Mouse (Mus musculus) liver, embryonic 15.5 days (tissue): Measurements from ENCODE around the gene Kif13a. TPM values are rescaled to one million over a fixed set of nuclear protein-coding genes. Genes with fewer than 3 reads are reported as not detected.

Experiments
- ATAC-seq: fragments of 200-750 bp; cut with Nextera tagmentation; 2 replicates; pipeline ENCODE4 v1.8.0; 2017; ENCODE audit warnings: moderate number of reproducible peaks, mild to moderate bottlenecking, moderate library complexity; ENCODE audit not compliant: insufficient read depth
- H3K27ac ChIP-seq: fragments of 300-500 bp; sonication (generic); replicated peaks from 2 replicates; pipeline ENCODE4 v1.5.1; 2015; ENCODE audit warnings: mild to moderate bottlenecking, inconsistent platforms
- H3K27me3 ChIP-seq: fragments of 300-500 bp; sonication (generic); 2 replicates; pipeline ENCODE4 v1.6.1; 2015; ENCODE audit warnings: mild to moderate bottlenecking, inconsistent platforms
- H3K36me3 ChIP-seq: fragments of 300-500 bp; sonication (generic); replicated peaks from 2 replicates; pipeline ENCODE4 v1.6.1; 2015; ENCODE audit warnings: moderate library complexity, mild to moderate bottlenecking, inconsistent platforms
- H3K4me1 ChIP-seq: fragments of 300-500 bp; sonication (generic); replicated peaks from 2 replicates; pipeline ENCODE4 v1.6.1; 2015; ENCODE audit warnings: inconsistent platforms
- H3K4me2 ChIP-seq: fragments of 300-500 bp; sonication (generic); 2 replicates; pipeline ENCODE4 v1.6.1; 2015; ENCODE audit warnings: moderate library complexity, mild to moderate bottlenecking, inconsistent platforms
- H3K4me3 ChIP-seq: fragments of 300-500 bp; sonication (generic); replicated peaks from 2 replicates; pipeline ENCODE4 v1.5.1; 2015; ENCODE audit warnings: mild to moderate bottlenecking, inconsistent platforms
- H3K9ac ChIP-seq: fragments of 300-500 bp; sonication (generic); 2 replicates; pipeline ENCODE4 v1.6.1; 2015; ENCODE audit warnings: moderate library complexity, mild to moderate bottlenecking, inconsistent platforms
- H3K9me3 ChIP-seq: fragments of 300-500 bp; sonication (generic); replicated peaks from 2 replicates; pipeline ENCODE4 v1.6.1; 2016; ENCODE audit warnings: inconsistent platforms
- WGBS: fragments of 180-500 bp; shearing (Covaris S2); methylation state at CpG from one replicate; pipeline ENCODE4 v1.1.7; 2015; ENCODE audit warnings: mixed read lengths; ENCODE audit not compliant: insufficient replicate concordance; 5-methylcytosine and 5-hydroxymethylcytosine counted together
- polyA plus RNA-seq: library from polyadenylated mRNA; unstranded; fragments of >200 nt; fragmentation: Nextera tagmentation; extraction: Ambion mirVana; gene quantifications from 2 replicates; pipeline ENCODE4 v1.2.1, GENCODE M21; 2015

Gene Kif13a
- polyA plus RNA-seq, 1 experiment from 2014 or later, result 4.1 TPM

- 83% methylated on average over 12 of the region's 12 CpGs for WGBS
- no peaks in the 10 kb centered on the region for H3K4me1 ChIP-seq
- no peak overlapping the region for H3K9ac ChIP-seq
- no peak overlapping the region for H3K4me3 ChIP-seq
- H3K9me3 ChIP-seq, result no peaks in the 10 kb centered on the region
- H3K36me3 ChIP-seq, result peaks cover 4% of the 10 kb centered on the region; the same call in 1 of the 2 replicates
- H3K4me2 ChIP-seq, result no peak overlapping the region
- no peaks in the 10 kb centered on the region for H3K27me3 ChIP-seq
- ATAC-seq, result no peak
- no peak overlapping the region for H3K27ac ChIP-seq
Observed at GRCm38 (mm10) chr13:46810098-46810497, 119.6 kb downstream of the Kif13a start.

- Histone ChIP-seq H3K9me3 (no peaks in the 10 kb centered on the region), H3K9ac (no peak overlapping the region), H3K27me3 (no peaks in the 10 kb centered on the region), H3K4me3 (no peak overlapping the region), H3K4me2 (no peak overlapping the region), H3K4me1 (no peaks in the 10 kb centered on the region), H3K36me3 (0 out of 2 replicates have a peak, but pooled peaks cover 4% of the 10 kb centered on the region), H3K27ac (no peak overlapping the region)
- ATAC-seq, result no peak
- WGBS, result 76% methylated on average over 11 of the region's 11 CpGs
Observed at GRCm38 (mm10) chr13:46807901-46808300, 121.8 kb downstream of the Kif13a start.

- WGBS, result 82% methylated on average over 13 of the region's 13 CpGs
- no peaks in the 10 kb centered on the region for H3K4me1 ChIP-seq
- ATAC-seq, result no peak
- peaks cover 9% of the 10 kb centered on the region; the same call in 1 of the 2 replicates for H3K36me3 ChIP-seq
- H3K4me3 ChIP-seq, result no peak overlapping the region
- H3K27me3 ChIP-seq, result no peaks in the 10 kb centered on the region
- H3K4me2 ChIP-seq, result no peak overlapping the region
- H3K9me3 ChIP-seq, result no peaks in the 10 kb centered on the region
- no peak overlapping the region for H3K27ac ChIP-seq
- H3K9ac ChIP-seq, result no peak overlapping the region
Observed at GRCm38 (mm10) chr13:46801196-46801595, 128.5 kb downstream of the Kif13a start.

- WGBS, result 27% methylated on average over 4 of the region's 4 CpGs
- no peaks in the 10 kb centered on the region for H3K4me1 ChIP-seq
Observed at GRCm38 (mm10) chr13:46798156-46798555, 131.5 kb downstream of the Kif13a start.

GRCm38 (mm10) chr13:46796381-46796780 lies 133.3 kb downstream of the Kif13a start:
- H3K27me3 ChIP-seq, result no peaks in the 10 kb centered on the region
- no peak for ATAC-seq
- 81% methylated on average over 1 of the region's 1 CpGs for WGBS

More at GRCm38 (mm10) chr13:46798156-46798555, 131.5 kb downstream of the Kif13a start:
- Histone ChIP-seq H3K9ac (no peak overlapping the region), H3K4me3 (no peak overlapping the region), H3K27ac (no peak overlapping the region), H3K27me3 (no peaks in the 10 kb centered on the region), H3K36me3 (peaks cover 14% of the 10 kb centered on the region), H3K9me3 (no peaks in the 10 kb centered on the region), H3K4me2 (no peak overlapping the region)
- no peak for ATAC-seq

GRCm38 (mm10) chr13:46793824-46794223 lies 135.8 kb downstream of the Kif13a start:
- Histone ChIP-seq H3K27ac (no peak overlapping the region), H3K4me1 (no peaks in the 10 kb centered on the region), H3K27me3 (no peaks in the 10 kb centered on the region), H3K9ac (no peak overlapping the region), H3K36me3 (peaks cover 13% of the 10 kb centered on the region), H3K9me3 (no peaks in the 10 kb centered on the region), H3K4me2 (no peak overlapping the region), H3K4me3 (no peak overlapping the region)
- 86% methylated on average over 13 of the region's 13 CpGs for WGBS
- no peak for ATAC-seq

More at GRCm38 (mm10) chr13:46796381-46796780, 133.3 kb downstream of the Kif13a start:
- H3K9ac ChIP-seq, result no peak overlapping the region
- no peaks in the 10 kb centered on the region for H3K9me3 ChIP-seq
- H3K4me1 ChIP-seq, result no peaks in the 10 kb centered on the region
- H3K4me3 ChIP-seq, result no peak overlapping the region
- H3K27ac ChIP-seq, result no peak overlapping the region
- H3K4me2 ChIP-seq, result no peak overlapping the region
- peaks cover 13% of the 10 kb centered on the region for H3K36me3 ChIP-seq

- H3K36me3 ChIP-seq, result peaks cover 18% of the 10 kb centered on the region
- ATAC-seq, result no peak
- no peak overlapping the region for H3K4me3 ChIP-seq
- no peak overlapping the region for H3K27ac ChIP-seq
- 79% methylated on average over 8 of the region's 8 CpGs for WGBS
- H3K9me3 ChIP-seq, result no peaks in the 10 kb centered on the region
- no peaks in the 10 kb centered on the region for H3K4me1 ChIP-seq
- H3K27me3 ChIP-seq, result no peaks in the 10 kb centered on the region
- H3K9ac ChIP-seq, result no peak overlapping the region
- H3K4me2 ChIP-seq, result no peak overlapping the region
Observed at GRCm38 (mm10) chr13:46788452-46788851, 141.2 kb downstream of the Kif13a start.

- WGBS, result 59% methylated on average over 2 of the region's 2 CpGs
- no peaks in the 10 kb centered on the region for H3K4me1 ChIP-seq
- H3K27me3 ChIP-seq, result no peaks in the 10 kb centered on the region
- no peak overlapping the region for H3K4me3 ChIP-seq
- ATAC-seq, result no peak
- H3K4me2 ChIP-seq, result no peak overlapping the region
- 0 out of 2 replicates have a peak, but pooled peaks cover 8% of the 10 kb centered on the region for H3K36me3 ChIP-seq
- H3K27ac ChIP-seq, result no peak overlapping the region
- no peaks in the 10 kb centered on the region for H3K9me3 ChIP-seq
- H3K9ac ChIP-seq, result no peak overlapping the region
Observed at GRCm38 (mm10) chr13:46786836-46787235, 142.8 kb downstream of the Kif13a start.

- H3K4me2 ChIP-seq, result no peak overlapping the region
- H3K9ac ChIP-seq, result no peak overlapping the region
- no peaks in the 10 kb centered on the region for H3K27me3 ChIP-seq
- no peak overlapping the region for H3K4me3 ChIP-seq
- ATAC-seq, result no peak
- no peaks in the 10 kb centered on the region for H3K9me3 ChIP-seq
- 92% methylated on average over 10 of the region's 10 CpGs for WGBS
- no peak overlapping the region for H3K27ac ChIP-seq
- 0 out of 2 replicates have a peak, but pooled peaks cover 8% of the 10 kb centered on the region for H3K36me3 ChIP-seq
- H3K4me1 ChIP-seq, result no peaks in the 10 kb centered on the region
Observed at GRCm38 (mm10) chr13:46786064-46786561, 143.6 kb downstream of the Kif13a start.

GRCm38 (mm10) chr13:46780379-46780778 lies 149.3 kb downstream of the Kif13a start:
- Histone ChIP-seq H3K4me3 (no peak overlapping the region), H3K27ac (no peak overlapping the region), H3K9ac (no peak overlapping the region), H3K4me2 (no peak overlapping the region), H3K36me3 (no peaks in the 10 kb centered on the region), H3K27me3 (no peaks in the 10 kb centered on the region), H3K9me3 (no peaks in the 10 kb centered on the region), H3K4me1 (peaks cover 29% of the 10 kb centered on the region)
- 47% methylated on average over 11 of the region's 11 CpGs for WGBS
- peak; percentile 62 for ATAC-seq

- no peaks in the 10 kb centered on the region for H3K36me3 ChIP-seq
- no peaks in the 10 kb centered on the region for H3K9me3 ChIP-seq
- H3K27ac ChIP-seq, result no peak overlapping the region
- H3K4me2 ChIP-seq, result no peak overlapping the region
- H3K27me3 ChIP-seq, result no peaks in the 10 kb centered on the region
- H3K4me3 ChIP-seq, result no peak overlapping the region
- H3K4me1 ChIP-seq, result peaks cover 29% of the 10 kb centered on the region
- H3K9ac ChIP-seq, result no peak overlapping the region
- WGBS, result 50% methylated on average over 10 of the region's 10 CpGs
- no peak for ATAC-seq
Observed at GRCm38 (mm10) chr13:46779831-46780230, 149.8 kb downstream of the Kif13a start.

- WGBS, result 34% methylated on average over 3 of the region's 3 CpGs
- H3K4me1 ChIP-seq, result peaks cover 29% of the 10 kb centered on the region
Observed at GRCm38 (mm10) chr13:46777461-46777860, 152.2 kb downstream of the Kif13a start.

More at GRCm38 (mm10) chr13:46777461-46777860, 152.2 kb downstream of the Kif13a start:
- Histone ChIP-seq H3K4me3 (no peak overlapping the region), H3K4me2 (no peak overlapping the region), H3K9me3 (no peaks in the 10 kb centered on the region), H3K27me3 (no peaks in the 10 kb centered on the region), H3K27ac (no peak overlapping the region), H3K36me3 (peaks cover 6% of the 10 kb centered on the region; the same call in 1 of the 2 replicates), H3K9ac (no peak overlapping the region)
- no peak for ATAC-seq
